Mouse (Mus musculus): Measurements from ENCODE around the gene Aff1. TPM values are rescaled to one million over a fixed set of nuclear protein-coding genes. Genes with fewer than 3 reads are reported as not detected.

Gene Aff1
- polyA plus RNA-seq, 1 experiment from 2014 or later, result 4.7 TPM

DNA sequence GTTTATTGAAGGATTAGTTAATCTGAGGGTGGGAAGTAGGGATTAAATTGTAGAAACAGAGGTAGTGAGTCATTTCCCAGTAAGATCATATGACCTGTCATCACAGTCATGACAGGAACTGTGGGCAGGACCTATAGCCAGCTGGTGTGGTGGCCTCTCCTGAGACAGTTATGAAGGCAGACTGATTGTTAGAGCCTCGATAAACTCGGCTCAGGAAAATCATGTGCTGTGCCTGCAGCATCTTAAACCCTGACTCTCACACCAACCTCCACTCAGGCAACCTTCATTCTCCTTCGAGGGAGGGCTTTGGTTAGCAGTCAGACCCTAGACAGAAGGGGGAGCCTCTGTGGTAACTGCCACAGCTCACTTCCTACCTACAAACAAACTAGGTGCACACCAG is 27.7 kb downstream of the Aff1 start:
- H3K9me3 ChIP-seq (ENCODE audit: low read length), result no peaks in the 10 kb centered on the region
- no peaks in the 10 kb centered on the region for H3K36me3 ChIP-seq (replicated peaks; ENCODE audit: insufficient read depth, low read length)
- no peak for TF ChIP-seq EP300 (IDR thresholded peaks at IDR 0.05; ENCODE audit: low read depth)
- no peak for TF ChIP-seq CTCF (IDR thresholded peaks at IDR 0.05; ENCODE audit: low read depth)
- H3K9ac ChIP-seq (replicated peaks), result no peak overlapping the region
- H3K27me3 ChIP-seq (ENCODE audit: insufficient read depth, low read length), result no peaks in the 10 kb centered on the region
- no peak overlapping the region for H3K4me3 ChIP-seq (ENCODE audit: low read depth, low read length)
- no peak overlapping the region for H3K27ac ChIP-seq (ENCODE audit: low read depth)
- DNase-seq (no peak), ATAC-seq (no peak)
- no peak overlapping the region for H3K4me2 ChIP-seq (ENCODE audit: low read depth, low read length)
- WGBS (ENCODE audit: insufficient replicate concordance), result 27% methylated on average over 3 of the region's 3 CpGs
- H3K4me1 ChIP-seq (ENCODE audit: insufficient read depth), result no peaks in the 10 kb centered on the region

- Histone ChIP-seq H3K9ac (replicated peaks) (no peak overlapping the region), H3K27me3 (ENCODE audit: insufficient read depth, low read length) (no peaks in the 10 kb centered on the region), H3K4me1 (ENCODE audit: insufficient read depth) (peaks cover 3% of the 10 kb centered on the region; the same call in 1 of the 2 replicates), H3K4me3 (ENCODE audit: low read depth, low read length) (no peak overlapping the region), H3K27ac (ENCODE audit: low read depth) (0 out of 2 replicates have a peak overlapping the region, but pooled peaks have one; percentile 17), H3K4me2 (ENCODE audit: low read depth, low read length) (no peak overlapping the region), H3K9me3 (ENCODE audit: low read length) (no peaks in the 10 kb centered on the region), H3K36me3 (replicated peaks; ENCODE audit: insufficient read depth, low read length) (no peaks in the 10 kb centered on the region)
- ATAC-seq, result no peak
- no peak for TF ChIP-seq CTCF (IDR thresholded peaks at IDR 0.05; ENCODE audit: low read depth)
- TF ChIP-seq EP300 (IDR thresholded peaks at IDR 0.05; ENCODE audit: low read depth), result no peak
- DNase-seq, result no peak
- WGBS (ENCODE audit: insufficient replicate concordance), result 76% methylated on average over 6 of the region's 6 CpGs
Measured at GRCm38 (mm10) chr5:103720967-103721366, 28.8 kb downstream of the Aff1 start.

DNA sequence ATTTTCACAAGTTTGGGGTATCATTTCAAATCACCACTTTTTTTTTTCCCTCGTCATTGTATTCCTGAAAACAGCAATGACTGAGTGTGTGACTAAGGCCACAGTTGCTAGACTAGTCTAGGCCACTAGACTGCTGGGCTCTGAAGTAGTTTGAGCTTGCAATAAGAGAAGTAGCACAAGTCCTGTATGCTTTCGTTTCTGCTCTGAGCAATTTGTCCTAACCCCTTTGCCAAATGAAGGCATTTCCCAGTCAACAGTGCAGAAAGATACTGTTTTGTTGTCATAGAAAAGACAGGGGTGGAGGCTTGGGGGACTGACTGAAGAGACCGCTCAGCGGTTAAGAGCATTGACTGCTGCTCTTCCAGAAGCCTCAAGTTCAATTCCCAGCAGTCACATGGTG is 29.3 kb downstream of the Aff1 start:
- 72% methylated on average over 4 of the region's 4 CpGs for WGBS (ENCODE audit: insufficient replicate concordance)
- H3K27ac ChIP-seq (ENCODE audit: low read depth), result peak overlapping the region; percentile 14; the same call in 1 of the 2 replicates
- no peak overlapping the region for H3K4me3 ChIP-seq (ENCODE audit: low read depth, low read length)

GRCm38 (mm10) chr5:103722721-103723120 is 30.5 kb downstream of the Aff1 start:
- H3K27ac ChIP-seq (ENCODE audit: low read depth), result no peak overlapping the region
- H3K4me1 ChIP-seq (ENCODE audit: insufficient read depth), result peaks cover 5% of the 10 kb centered on the region; the same call in 1 of the 2 replicates
- DNase-seq, result no peak
- TF ChIP-seq EP300 (IDR thresholded peaks at IDR 0.05; ENCODE audit: low read depth) (no peak), CTCF (IDR thresholded peaks at IDR 0.05; ENCODE audit: low read depth) (no peak)
- no peak overlapping the region for H3K4me2 ChIP-seq (ENCODE audit: low read depth, low read length)
- no peak for ATAC-seq
- no peak overlapping the region for H3K9ac ChIP-seq (replicated peaks)
- 72% methylated on average over 4 of the region's 4 CpGs for WGBS (ENCODE audit: insufficient replicate concordance)
- H3K27me3 ChIP-seq (ENCODE audit: insufficient read depth, low read length), result no peaks in the 10 kb centered on the region
- H3K4me3 ChIP-seq (ENCODE audit: low read depth, low read length), result no peak overlapping the region
- H3K9me3 ChIP-seq (ENCODE audit: low read length), result no peaks in the 10 kb centered on the region
- H3K36me3 ChIP-seq (replicated peaks; ENCODE audit: insufficient read depth, low read length), result no peaks in the 10 kb centered on the region

More for the DNA sequence above, 29.3 kb downstream of the Aff1 start:
- Histone ChIP-seq H3K4me2 (ENCODE audit: low read depth, low read length) (no peak overlapping the region), H3K4me1 (ENCODE audit: insufficient read depth) (peaks cover 5% of the 10 kb centered on the region; the same call in 1 of the 2 replicates), H3K27me3 (ENCODE audit: insufficient read depth, low read length) (no peaks in the 10 kb centered on the region), H3K36me3 (replicated peaks; ENCODE audit: insufficient read depth, low read length) (no peaks in the 10 kb centered on the region), H3K9me3 (ENCODE audit: low read length) (no peaks in the 10 kb centered on the region), H3K9ac (replicated peaks) (no peak overlapping the region)
- DNase-seq (no peak), ATAC-seq (no peak)
- TF ChIP-seq CTCF (IDR thresholded peaks at IDR 0.05; ENCODE audit: low read depth) (no peak), EP300 (IDR thresholded peaks at IDR 0.05; ENCODE audit: low read depth) (no peak)

GRCm38 (mm10) chr5:103724384-103724783 is 32.2 kb downstream of the Aff1 start:
- WGBS (ENCODE audit: insufficient replicate concordance), result 41% methylated on average over 6 of the region's 6 CpGs
- TF ChIP-seq CTCF (IDR thresholded peaks at IDR 0.05; ENCODE audit: low read depth) (no peak), EP300 (IDR thresholded peaks at IDR 0.05; ENCODE audit: low read depth) (no peak)
- no peak overlapping the region for H3K4me3 ChIP-seq (ENCODE audit: low read depth, low read length)
- H3K9ac ChIP-seq (replicated peaks), result no peak overlapping the region
- H3K4me2 ChIP-seq (ENCODE audit: low read depth, low read length), result no peak overlapping the region
- H3K36me3 ChIP-seq (replicated peaks; ENCODE audit: insufficient read depth, low read length), result no peaks in the 10 kb centered on the region
- H3K9me3 ChIP-seq (ENCODE audit: low read length), result no peaks in the 10 kb centered on the region
- H3K27me3 ChIP-seq (ENCODE audit: insufficient read depth, low read length), result no peaks in the 10 kb centered on the region
- no peak for DNase-seq
- H3K27ac ChIP-seq (ENCODE audit: low read depth), result peak overlapping the region; percentile 52; the same call in 1 of the 2 replicates
- peaks cover 5% of the 10 kb centered on the region; the same call in 1 of the 2 replicates for H3K4me1 ChIP-seq (ENCODE audit: insufficient read depth)
- no peak for ATAC-seq

DNA sequence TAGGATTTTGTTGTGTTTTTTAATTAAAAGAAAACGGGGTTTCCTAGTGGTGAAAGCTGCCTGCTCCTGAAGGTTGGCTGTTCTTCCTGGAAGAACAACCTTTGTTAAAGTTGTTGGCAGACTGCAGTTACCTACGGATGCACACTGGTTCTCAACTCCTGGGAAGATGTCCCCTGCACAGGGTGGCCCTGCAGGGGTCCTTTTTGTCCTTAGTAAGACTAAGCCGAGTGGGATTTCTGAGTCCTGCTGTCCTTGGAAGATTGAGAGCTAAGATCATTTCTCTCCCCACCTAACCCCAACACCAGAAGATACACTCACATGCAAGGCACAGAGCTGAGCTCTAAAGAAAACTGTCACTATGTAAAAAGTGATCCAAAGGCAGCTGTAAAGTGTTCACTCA is 32.6 kb downstream of the Aff1 start:
- Histone ChIP-seq H3K27me3 (ENCODE audit: insufficient read depth, low read length) (no peaks in the 10 kb centered on the region), H3K4me2 (ENCODE audit: low read depth, low read length) (no peak overlapping the region), H3K9ac (replicated peaks) (no peak overlapping the region), H3K4me1 (ENCODE audit: insufficient read depth) (peaks cover 5% of the 10 kb centered on the region; the same call in 1 of the 2 replicates), H3K4me3 (ENCODE audit: low read depth, low read length) (no peak overlapping the region), H3K36me3 (replicated peaks; ENCODE audit: insufficient read depth, low read length) (no peaks in the 10 kb centered on the region), H3K27ac (ENCODE audit: low read depth) (peak overlapping the region; percentile 52), H3K9me3 (ENCODE audit: low read length) (no peaks in the 10 kb centered on the region)
- TF ChIP-seq CTCF (IDR thresholded peaks at IDR 0.05; ENCODE audit: low read depth) (no peak), EP300 (IDR thresholded peaks at IDR 0.05; ENCODE audit: low read depth) (no peak)
- WGBS (ENCODE audit: insufficient replicate concordance), result 60% methylated on average over 3 of the region's 3 CpGs
- ATAC-seq (no peak), DNase-seq (no peak)
